Mouse (Mus musculus) liver, embryonic 14.5 days (tissue): ENCODE results near the gene Gm12845.

Experiments
- CTCF ChIP-seq: IDR thresholded peaks from 2 replicates; pipeline ENCODE4 v1.5.1; 2016; ENCODE audit warnings: antibody characterized with exemption, low read depth, control low read depth
- EP300 ChIP-seq: IDR thresholded peaks from 2 replicates; pipeline ENCODE4 v1.6.1; 2016; ENCODE audit warnings: antibody characterized with exemption, low read depth

DNA sequence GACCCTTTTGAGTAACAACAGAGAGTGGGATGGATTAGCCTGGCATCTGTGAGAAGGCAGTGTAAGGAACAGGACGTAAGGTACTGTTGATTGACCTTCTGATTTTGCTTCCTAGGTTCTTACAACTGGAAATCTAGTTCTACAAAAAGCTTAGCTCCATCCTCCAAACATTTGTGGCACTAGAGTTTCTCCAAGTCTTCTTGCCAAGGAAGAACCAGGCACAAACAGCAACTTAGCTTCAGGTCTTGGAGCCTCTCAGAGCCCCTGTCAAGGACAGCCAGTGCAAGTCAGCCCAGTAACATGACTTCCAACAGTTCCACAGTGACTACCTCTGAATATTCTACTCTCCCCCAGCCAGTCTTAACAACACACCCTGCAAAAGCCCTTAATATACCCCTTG is at the start of gene Gm12845:
- TF ChIP-seq CTCF (no peak), EP300 (no peak)
